Mouse (Mus musculus): ENCODE measurements at regions not wholly inside any gene's neighbourhood (a gene's known extent, or its start where the extent isn't known, plus 50 kb on each side); places are given as distances from the start of the nearest gene placed in this dataset.

DNA sequence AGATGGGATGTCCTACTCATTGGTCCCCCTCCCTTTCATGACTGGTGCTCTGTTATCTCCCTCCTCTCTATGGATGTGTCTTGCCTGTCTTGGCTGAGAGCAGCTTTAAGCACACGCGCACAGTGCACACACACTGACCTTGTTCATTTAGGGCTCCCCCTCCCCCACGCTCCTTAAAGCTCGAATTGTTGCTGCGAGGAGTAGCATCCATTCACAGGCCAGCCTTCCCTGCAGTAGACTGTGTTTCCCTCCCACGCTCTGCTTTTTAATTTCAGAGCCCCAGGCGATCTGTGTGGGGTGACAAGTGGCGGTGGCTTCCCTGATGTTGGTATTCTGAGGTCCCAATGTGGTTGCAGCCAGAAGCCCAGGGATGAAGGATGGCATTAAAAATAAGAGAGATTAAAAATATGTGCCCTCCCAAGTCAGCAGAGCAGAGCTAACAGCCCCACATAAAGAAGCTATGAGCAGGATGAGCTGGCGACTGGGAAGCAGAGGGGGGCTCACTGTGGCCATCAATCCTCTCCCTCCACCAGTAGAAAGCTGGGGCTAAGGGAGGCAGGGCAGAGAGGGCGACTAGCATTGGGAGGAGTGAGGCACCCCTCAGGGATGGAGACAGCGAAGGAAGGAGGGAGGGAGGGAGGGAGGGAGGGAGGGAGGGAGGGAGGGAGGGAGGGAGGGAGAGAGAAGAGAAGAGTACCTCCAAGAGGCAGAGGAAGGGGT, 174.2 kb upstream of the Myt1l start:
- no peak for TF ChIP-seq CTCF (IDR thresholded peaks at IDR 0.05; ENCODE audit: extremely low read depth, insufficient read depth, insufficient read length, insufficient replicate concordance)
- no peak for TF ChIP-seq POLR2A (IDR thresholded peaks at IDR 0.05; ENCODE audit: low read depth, low read length)

All from spleen, adult 2 months (tissue).